Mouse (Mus musculus) embryo, embryonic 11.5 days (tissue): ENCODE data around the gene Ambn.
"Not testable (repeated sequence)": the region's sequence is repeated elsewhere in the genome, so short reads cannot be mapped to it uniquely, and the experiment has no call there.

ENCODE experiments used
- DNase-seq: peaks from one replicate; pipeline ENCODE4 v3.0.0-alpha.2; 2012; ENCODE audit warnings: low read depth, low spot score

The Ambn gene

GRCm38 (mm10) chr5:88455691-88456090 lies at the start of gene Ambn:
Gene Ambn, plus strand, starts transcription at chr5:88455991.
- no peak for DNase-seq

- no peak for DNase-seq
Observed at GRCm38 (mm10) chr5:88420319-88421065, 35.3 kb upstream of the Ambn start.

- DNase-seq, result not testable (repeated sequence)
Observed at GRCm38 (mm10) chr5:88424892-88425291, 30.9 kb upstream of the Ambn start.

- no peak for DNase-seq
Observed at GRCm38 (mm10) chr5:88426753-88427152, 29.0 kb upstream of the Ambn start.

GRCm38 (mm10) chr5:88467471-88467870 lies 11.7 kb downstream of the Ambn start:
- DNase-seq, result no peak

GRCm38 (mm10) chr5:88468807-88469704 lies 13.3 kb downstream of the Ambn start:
- DNase-seq, result no peak

GRCm38 (mm10) chr5:88487675-88488074 lies 31.9 kb downstream of the Ambn start, which contains the start of gene Enam:
Gene Enam, plus strand, starts transcription at chr5:88487975.
- no peak for DNase-seq

GRCm38 (mm10) chr5:88489004-88489403 lies 33.2 kb downstream of the Ambn start:
- DNase-seq, result no peak

- DNase-seq, result no peak
Observed at GRCm38 (mm10) chr5:88491111-88491510, 35.3 kb downstream of the Ambn start.

- no peak for DNase-seq
Observed at GRCm38 (mm10) chr5:88499781-88500180, 44.0 kb downstream of the Ambn start.

GRCm38 (mm10) chr5:88508555-88508954 lies 52.8 kb downstream of the Ambn start:
- DNase-seq, result no peak

GRCm38 (mm10) chr5:88508990-88509389 lies 53.2 kb downstream of the Ambn start:
- DNase-seq, result no peak
